In the genomic region with DNA sequence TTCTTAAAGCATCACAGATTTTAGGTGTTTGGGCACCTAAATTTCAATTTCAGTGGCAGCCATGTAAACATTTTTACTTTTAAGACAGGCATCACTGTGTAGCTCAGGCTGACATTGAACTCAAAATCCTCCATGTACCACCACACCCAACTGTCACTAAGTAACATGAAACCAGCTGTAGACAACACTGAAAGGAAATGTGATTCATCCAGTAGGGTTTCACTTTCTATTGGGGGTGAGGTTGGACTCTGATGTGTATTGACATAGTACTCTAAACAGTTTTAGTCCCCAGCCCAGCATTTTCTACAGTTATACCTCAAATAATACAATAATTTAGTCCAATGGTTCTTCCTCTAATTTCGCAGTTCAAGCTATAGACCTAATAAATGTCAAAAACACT, we compare ENCODE assay signal across 1 mouse cellular context.
TF ChIP-seq lines count a peak whose summit lies in the region.

No protein-coding gene starts in this region.

TF ChIP-seq in CH12.LX, 34 proteins besides CTCF, POLR2A, EP300 and RAD21 (continued from another document):
- peak; percentile 69; the same call in 1 of the 2 replicates for TF ChIP-seq MEF2A (IDR thresholded peaks at IDR 0.05; ENCODE audit: borderline replicate concordance, low read depth, low read length)
- no peak for TF ChIP-seq ZC3H11A (IDR thresholded peaks at IDR 0.05; ENCODE audit: low read depth, low read length)
- TF ChIP-seq ETS1 (conservative IDR thresholded peaks at IDR 0.05; ENCODE audit: low read depth, low read length) = peak; percentile 97
- no peak for TF ChIP-seq USF1 (IDR thresholded peaks at IDR 0.05; ENCODE audit: low read depth, low read length)
- TF ChIP-seq TCF12 (IDR thresholded peaks at IDR 0.05; ENCODE audit: low read depth, low read length) = peak; percentile 66; the same call in 1 of the 2 replicates
- TF ChIP-seq UBTF (IDR thresholded peaks at IDR 0.05; ENCODE audit: low read depth, low read length) = no peak
- no peak for TF ChIP-seq E2F4 (IDR thresholded peaks at IDR 0.05; ENCODE audit: insufficient replicate concordance, low read depth, low read length)
- TF ChIP-seq NRF1 (IDR thresholded peaks at IDR 0.05; ENCODE audit: low read depth, low read length) = no peak
- TF ChIP-seq CHD2 (IDR thresholded peaks at IDR 0.05; ENCODE audit: low read length) = peak; percentile 53; the same call in 1 of the 2 replicates
- TF ChIP-seq MAZ (IDR thresholded peaks at IDR 0.05; ENCODE audit: low read depth, low read length) = no peak
- TF ChIP-seq TBP (conservative IDR thresholded peaks at IDR 0.05; ENCODE audit: low read depth, low read length) = no peak
- TF ChIP-seq HCFC1 (IDR thresholded peaks at IDR 0.05; ENCODE audit: low read depth, low read length) = no peak
- no peak for TF ChIP-seq PAX5 (IDR thresholded peaks at IDR 0.05; ENCODE audit: low read length)
- TF ChIP-seq SMC3 (IDR thresholded peaks at IDR 0.05; ENCODE audit: low read depth, low read length) = no peak
- no peak for TF ChIP-seq GABPA (IDR thresholded peaks at IDR 0.05; ENCODE audit: insufficient replicate concordance, low read depth, low read length)
